Mouse (Mus musculus) granulocyte monocyte progenitor cell, adult 5-6 weeks (primary cell): Measurements from ENCODE around the gene Ly6g5c. TPM values are rescaled to one million over a fixed set of nuclear protein-coding genes. Genes with fewer than 3 reads are reported as not detected.

Source experiments
- ATAC-seq: replicated peaks from 2 replicates; pipeline ENCODE4 v1.8.0; 2016; ENCODE audit warnings: mild to moderate bottlenecking, moderate TSS enrichment, inconsistent platforms; ENCODE audit not compliant: poor library complexity, severe bottlenecking
- total RNA-seq, 2 experiments: library from RNA; stranded (forward) in 1 of 2; stranded (reverse) in 1 of 2; fragments of 200-712, 200-1000 nt in 1 of 2; fragments of >200 nt in 1 of 2; fragmentation: Nextera tagmentation in 1 of 2; gene quantifications; 2 replicates each; pipeline ENCODE4 v1.2.3; 2014 to 2017

Ly6g5c gene
- total RNA-seq (2014; fragmentation: Nextera tagmentation) = not detected in 2 replicates
- total RNA-seq (2017) = not detected in 2 replicates

GRCm38 (mm10) chr17:35108097-35108496 lies at the start of gene Ly6g5c:
TSS of gene Ly6g5c (plus strand) at chr17:35108279.
- no peak for ATAC-seq

- ATAC-seq = no peak
These were observed 49.8 kb upstream of the Ly6g5c start for GRCm38 (mm10) chr17:35058316-35058715.

GRCm38 (mm10) chr17:35058911-35059892 lies 48.9 kb upstream of the Ly6g5c start, which contains the start of gene Ddah2:
TSS of gene Ddah2 (plus strand) at chr17:35059035.
- peak; percentile 83 for ATAC-seq

- no peak for ATAC-seq
These were observed 48.0 kb upstream of the Ly6g5c start for GRCm38 (mm10) chr17:35060071-35060470.

- ATAC-seq = no peak
These were observed 47.3 kb upstream of the Ly6g5c start for GRCm38 (mm10) chr17:35060737-35061297.

- no peak for ATAC-seq
These were observed 46.8 kb upstream of the Ly6g5c start for GRCm38 (mm10) chr17:35061299-35061698.

- no peak for ATAC-seq
These were observed 44.6 kb upstream of the Ly6g5c start for GRCm38 (mm10) chr17:35063466-35063865.

- ATAC-seq = no peak
These were observed 43.7 kb upstream of the Ly6g5c start for GRCm38 (mm10) chr17:35064378-35064877.

- peak; percentile 36 for ATAC-seq
These were observed 42.8 kb upstream of the Ly6g5c start, which contains the start of gene Ly6g6c for GRCm38 (mm10) chr17:35064951-35065947. TSS of gene Ly6g6c (plus strand) at chr17:35065388.

- no peak for ATAC-seq
These were observed 42.0 kb upstream of the Ly6g5c start, which contains the start of gene Mpig6b for GRCm38 (mm10) chr17:35066084-35066483. TSS of gene Mpig6b (minus strand) at chr17:35066184.

GRCm38 (mm10) chr17:35068213-35068914 lies 39.7 kb upstream of the Ly6g5c start:
- ATAC-seq = no peak

- no peak for ATAC-seq
These were observed 37.4 kb upstream of the Ly6g5c start for GRCm38 (mm10) chr17:35070556-35071229.

- ATAC-seq = no peak
These were observed 36.6 kb upstream of the Ly6g5c start for GRCm38 (mm10) chr17:35071454-35071853.

- ATAC-seq = peak; percentile 49
These were observed 34.0 kb upstream of the Ly6g5c start for GRCm38 (mm10) chr17:35074097-35074496.

- ATAC-seq = no peak
These were observed 31.4 kb upstream of the Ly6g5c start, which contains the start of gene Ly6g6e for GRCm38 (mm10) chr17:35076507-35077176. TSS of gene Ly6g6e (plus strand) at chr17:35076902.

- no peak for ATAC-seq
These were observed 30.8 kb upstream of the Ly6g5c start for GRCm38 (mm10) chr17:35077285-35077684.

- peak; percentile 73 for ATAC-seq
These were observed 30.3 kb upstream of the Ly6g5c start, which contains the start of gene Ly6g6d for GRCm38 (mm10) chr17:35077786-35078233. TSS of gene Ly6g6d (minus strand) at chr17:35078065.

- ATAC-seq = peak; percentile 54
These were observed 28.3 kb upstream of the Ly6g5c start for GRCm38 (mm10) chr17:35079778-35080177.
